Mouse (Mus musculus) right cerebral cortex, postnatal 36 days (tissue): ENCODE data around the gene Macc1.

ENCODE experiments used
- DNase-seq, 2 experiments: peaks; one replicate each; pipeline ENCODE4 v3.0.0; 2022; ENCODE audit warnings: low spot score in 2 of 2, mixed read lengths in 1 of 2

Gene Macc1

DNA sequence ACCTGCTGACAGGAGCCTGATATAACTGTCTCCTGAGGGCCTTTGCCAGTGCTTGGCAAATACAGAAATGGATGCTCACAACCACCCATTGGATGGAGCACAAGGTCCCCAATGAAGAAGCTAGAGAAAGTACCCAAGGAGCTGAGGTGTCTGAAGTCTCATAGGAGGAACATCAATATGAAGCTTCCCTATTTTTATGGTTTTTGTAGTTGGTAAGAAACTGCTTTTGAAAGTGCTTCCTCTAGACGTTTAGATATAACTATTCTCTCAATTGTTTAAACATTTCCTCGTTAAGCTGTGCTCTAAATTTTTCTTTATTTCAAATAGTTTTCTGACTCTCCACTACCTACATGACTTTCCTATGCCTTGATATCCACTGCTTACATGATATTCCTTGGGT lies 169.2 kb downstream of the Macc1 start:
- DNase-seq = no peak

GRCm38 (mm10) chr12:119483922-119484631 lies 170.0 kb downstream of the Macc1 start:
- no peak for DNase-seq

GRCm38 (mm10) chr12:119511145-119511544 lies 197.1 kb downstream of the Macc1 start:
- no peak for DNase-seq
